Mouse (Mus musculus) forebrain, embryonic 14.5 days (tissue): Measurements from ENCODE around the gene Mid1. TPM values are rescaled to one million over a fixed set of nuclear protein-coding genes. Genes with fewer than 3 reads are reported as not detected.
A peak's percentile ranks its signal among the peaks of the same experiment; 100 is the strongest.
"Not testable (repeated sequence)": the region's sequence is repeated elsewhere in the genome, so short reads cannot be mapped to it uniquely, and the experiment has no call there.

Experiments used
- ATAC-seq: fragments of 200-750 bp; cut with Nextera tagmentation; 2 replicates; pipeline ENCODE4 v1.8.0; 2017; ENCODE audit warnings: mild to moderate bottlenecking, moderate library complexity
- DNase-seq: peaks from one replicate; pipeline ENCODE4 v3.0.0-alpha.2; 2015; ENCODE audit warnings: low spot score
- H3K27ac ChIP-seq: fragments of 300-500 bp; sonication (generic); 2 replicates; pipeline ENCODE4 v1.5.1; 2014; ENCODE audit warnings: low read depth, mild to moderate bottlenecking, control low read depth, low read length, moderate library complexity
- H3K27me3 ChIP-seq: fragments of 300-500 bp; sonication (generic); replicated peaks from 2 replicates; pipeline ENCODE4 v1.6.1; 2014; ENCODE audit warnings: low read length, control low read depth, mixed read lengths; ENCODE audit not compliant: control insufficient read depth, insufficient read depth
- H3K36me3 ChIP-seq: fragments of 300-500 bp; sonication (generic); 2 replicates; pipeline ENCODE4 v1.6.1; 2014; ENCODE audit warnings: low read length, control low read depth; ENCODE audit not compliant: control insufficient read depth, insufficient read depth
- H3K4me1 ChIP-seq: fragments of 300-500 bp; sonication (generic); 2 replicates; pipeline ENCODE4 v1.6.1; 2014; ENCODE audit warnings: antibody characterized with exemption, low read length, control low read depth; ENCODE audit not compliant: control insufficient read depth, insufficient read depth
- H3K4me2 ChIP-seq: fragments of 300-500 bp; sonication (generic); 2 replicates; pipeline ENCODE4 v1.6.1; 2014; ENCODE audit warnings: mild to moderate bottlenecking, control low read depth, low read length
- H3K4me3 ChIP-seq: fragments of 300-500 bp; sonication (generic); 2 replicates; pipeline ENCODE4 v1.5.1; 2014; ENCODE audit warnings: low read depth, low read length, control low read depth
- H3K9ac ChIP-seq: fragments of 300-500 bp; sonication (generic); 2 replicates; pipeline ENCODE4 v1.6.1; 2014; ENCODE audit warnings: mild to moderate bottlenecking, low read length, control low read depth, moderate library complexity
- H3K9me3 ChIP-seq: fragments of 300-500 bp; sonication (generic); replicated peaks from 2 replicates; pipeline ENCODE4 v1.6.1; 2016; ENCODE audit warnings: low read length, control low read depth, mixed read lengths; ENCODE audit not compliant: control insufficient read depth
- WGBS: fragments of 180-500 bp; shearing (Covaris S2); extraction: QIAGEN DNeasy Blood & Tissue Kit; methylation state at CpG from one replicate; pipeline ENCODE4 v1.1.7; 2014; 5-methylcytosine and 5-hydroxymethylcytosine counted together
- polyA plus RNA-seq: library from polyadenylated mRNA; unstranded; fragments of >200 nt; fragmentation: Nextera tagmentation; extraction: Ambion mirVana; gene quantifications from 2 replicates; pipeline ENCODE4 v1.2.1, GENCODE M21; 2014

The Mid1 gene
- polyA plus RNA-seq, 1 experiment from 2014 or later: 8.6 TPM

DNA sequence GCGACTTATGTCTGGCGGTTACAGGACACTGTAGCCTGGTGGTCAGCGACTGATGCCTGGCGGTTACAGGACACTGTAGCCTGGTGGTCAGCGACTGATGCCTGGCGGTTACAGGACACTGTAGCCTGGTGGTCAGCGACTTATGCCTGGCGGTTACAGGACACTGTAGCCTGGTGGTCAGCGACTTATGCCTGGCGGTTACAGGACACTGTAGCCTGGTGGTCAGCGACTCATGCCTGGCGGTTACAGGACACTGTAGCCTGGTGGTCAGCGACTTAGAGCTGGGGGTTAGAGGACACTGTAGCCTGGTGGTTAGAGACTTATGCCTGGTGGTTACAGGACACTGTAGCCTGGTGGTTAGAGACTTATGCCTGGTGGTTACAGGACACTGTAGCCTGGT, 328.4 kb downstream of the Mid1 start:
- H3K4me1 ChIP-seq, H3K4me3 ChIP-seq, H3K9ac ChIP-seq, H3K4me2 ChIP-seq, H3K27ac ChIP-seq, H3K27me3 ChIP-seq, DNase-seq, ATAC-seq: not testable (repeated sequence)
- Histone ChIP-seq H3K36me3 (peaks cover 32% of the 10 kb centered on the region), H3K9me3 (peaks cover 26% of the 10 kb centered on the region)
- 84% methylated on average over 13 of the region's 13 CpGs for WGBS

DNA sequence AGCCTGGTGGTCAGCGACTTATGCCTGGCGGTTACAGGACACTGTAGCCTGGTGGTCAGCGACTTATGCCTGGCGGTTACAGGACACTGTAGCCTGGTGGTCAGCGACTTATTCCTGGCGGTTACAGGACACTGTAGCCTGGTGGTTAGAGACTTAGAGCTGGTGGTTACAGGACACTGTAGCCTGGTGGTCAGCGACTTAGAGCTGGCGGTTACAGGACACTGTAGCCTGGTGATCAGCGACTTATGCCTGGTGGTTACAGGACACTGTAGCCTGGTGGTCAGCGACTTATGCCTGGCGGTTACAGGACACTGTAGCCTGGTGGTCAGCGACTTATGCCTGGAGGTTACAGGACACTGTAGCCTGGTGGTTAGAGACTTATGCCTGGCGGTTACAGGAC, 329.0 kb downstream of the Mid1 start:
- Histone ChIP-seq H3K9me3 (peaks cover 27% of the 10 kb centered on the region), H3K36me3 (peaks cover 38% of the 10 kb centered on the region)
- H3K9ac ChIP-seq, H3K4me2 ChIP-seq, H3K4me3 ChIP-seq, H3K4me1 ChIP-seq, H3K27ac ChIP-seq, H3K27me3 ChIP-seq, DNase-seq, ATAC-seq: not testable (repeated sequence)
- WGBS: 95% methylated on average over 13 of the region's 13 CpGs

DNA sequence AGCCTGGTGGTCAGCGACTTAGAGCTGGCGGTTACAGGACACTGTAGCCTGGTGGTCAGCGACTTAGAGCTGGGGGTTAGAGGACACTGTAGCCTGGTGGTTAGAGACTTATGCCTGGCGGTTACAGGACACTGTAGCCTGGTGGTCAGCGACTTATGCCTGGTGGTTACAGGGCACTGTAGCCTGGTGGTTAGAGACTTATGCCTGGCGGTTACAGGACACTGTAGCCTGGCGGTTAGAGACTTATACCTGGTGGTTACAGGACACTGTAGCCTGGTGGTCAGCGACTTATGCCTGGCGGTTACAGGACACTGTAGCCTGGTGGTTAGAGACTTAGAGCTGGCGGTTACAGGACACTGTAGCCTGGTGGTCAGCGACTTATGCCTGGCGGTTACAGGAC, 330.9 kb downstream of the Mid1 start:
- H3K4me3 ChIP-seq, DNase-seq, ATAC-seq, H3K4me2 ChIP-seq, H3K27ac ChIP-seq, H3K4me1 ChIP-seq, H3K27me3 ChIP-seq, H3K9ac ChIP-seq: not testable (repeated sequence)
- Histone ChIP-seq H3K9me3 (peaks cover 14% of the 10 kb centered on the region), H3K36me3 (peaks cover 49% of the 10 kb centered on the region)
- 93% methylated on average over 12 of the region's 12 CpGs for WGBS

DNA sequence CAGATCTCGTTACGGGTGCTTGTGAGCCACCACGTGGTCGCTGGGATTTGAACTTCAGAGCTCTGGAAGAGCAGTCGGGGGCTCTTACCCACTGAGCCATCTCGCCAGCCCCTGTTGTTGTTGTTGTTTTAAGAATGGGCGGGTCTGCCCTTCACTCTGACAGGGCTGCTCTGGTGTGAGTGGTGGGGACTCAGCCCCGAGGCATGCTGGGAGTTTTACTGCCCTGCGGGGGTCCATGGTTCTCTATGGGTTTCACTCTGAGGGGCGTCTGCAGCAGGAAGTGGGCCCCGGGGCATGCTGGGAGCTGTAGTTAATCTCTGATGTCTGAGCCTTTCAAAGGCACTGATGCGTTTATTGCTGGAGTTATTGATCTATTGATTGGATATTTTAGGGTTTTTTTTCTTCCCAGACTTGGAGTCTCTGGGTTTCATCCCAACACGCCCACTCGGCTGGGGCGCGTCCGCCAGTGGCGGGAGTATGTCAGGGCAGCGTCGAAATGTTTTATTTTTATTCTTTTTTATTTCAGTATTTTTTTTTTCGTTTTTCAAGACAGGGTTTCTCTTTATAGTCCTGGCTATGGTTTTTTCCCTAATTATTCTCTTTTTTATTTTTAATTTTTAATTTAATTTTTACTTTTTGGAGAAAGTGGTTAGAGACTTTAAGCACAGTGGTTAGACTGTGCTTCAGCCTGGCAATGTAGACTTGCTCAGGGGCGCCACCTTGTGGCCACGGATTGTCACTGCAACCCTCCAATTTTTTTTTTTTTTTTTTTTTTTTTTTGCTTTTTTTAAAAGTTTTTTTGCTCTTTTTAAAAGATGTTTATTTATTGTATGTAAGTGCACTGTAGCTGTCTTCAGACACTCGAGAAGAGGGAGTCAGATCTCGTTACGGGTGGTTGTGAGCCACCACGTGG, 332.6 kb downstream of the Mid1 start:
- peaks cover 52% of the 10 kb centered on the region for H3K36me3 ChIP-seq

DNA sequence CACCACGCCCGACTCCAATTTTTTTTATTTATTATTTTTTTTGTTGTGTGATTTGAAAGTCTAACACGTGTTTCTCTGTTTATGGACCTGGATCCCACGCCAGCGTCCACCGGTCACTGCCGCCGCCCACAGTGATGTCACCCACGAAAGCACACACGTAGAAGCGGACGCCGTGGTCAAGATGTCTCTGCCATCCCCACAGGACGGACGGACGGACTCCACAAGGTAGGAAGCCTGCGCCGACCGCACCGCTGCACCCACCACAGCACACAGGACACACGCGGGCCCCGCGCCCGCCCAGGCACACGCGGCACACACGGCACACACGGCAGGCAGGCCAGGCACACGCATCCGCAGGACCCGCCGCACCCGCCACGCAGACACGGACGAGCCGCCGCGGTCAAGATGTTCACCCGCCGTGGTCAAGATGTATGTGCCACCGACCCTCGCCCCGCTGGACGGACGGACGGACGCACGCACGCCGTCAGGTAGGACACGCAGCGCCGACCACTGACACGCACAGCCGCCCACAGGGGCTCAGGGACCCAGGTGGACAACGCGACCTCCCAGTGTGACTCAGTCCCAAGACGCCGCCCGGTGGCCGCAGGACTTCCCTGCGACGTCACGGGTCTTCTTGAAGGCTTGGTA, 333.7 kb downstream of the Mid1 start:
- H3K9me3 ChIP-seq: peaks cover 12% of the 10 kb centered on the region
- H3K4me2 ChIP-seq, H3K4me1 ChIP-seq, H3K9ac ChIP-seq, H3K27ac ChIP-seq, H3K4me3 ChIP-seq, H3K27me3 ChIP-seq: not testable (repeated sequence)
- DNase-seq (peak; percentile 28), ATAC-seq (peak; percentile 27)
- WGBS: 87% methylated on average over 66 of the region's 66 CpGs
- peaks cover 47% of the 10 kb centered on the region for H3K36me3 ChIP-seq

More for the DNA sequence above, 332.6 kb downstream of the Mid1 start:
- H3K4me2 ChIP-seq, H3K9ac ChIP-seq, H3K27me3 ChIP-seq, H3K4me1 ChIP-seq: not testable (repeated sequence)
- peak; percentile 89 for ATAC-seq
- H3K9me3 ChIP-seq: peaks cover 12% of the 10 kb centered on the region
- peak overlapping the region; percentile 35; the same call in 1 of the 2 replicates for H3K27ac ChIP-seq
- H3K4me3 ChIP-seq: 0 out of 2 replicates have a peak overlapping the region, but pooled peaks have one; percentile 4
- WGBS: 36% methylated on average over 27 of the region's 27 CpGs
- DNase-seq: peak; percentile 83

DNA sequence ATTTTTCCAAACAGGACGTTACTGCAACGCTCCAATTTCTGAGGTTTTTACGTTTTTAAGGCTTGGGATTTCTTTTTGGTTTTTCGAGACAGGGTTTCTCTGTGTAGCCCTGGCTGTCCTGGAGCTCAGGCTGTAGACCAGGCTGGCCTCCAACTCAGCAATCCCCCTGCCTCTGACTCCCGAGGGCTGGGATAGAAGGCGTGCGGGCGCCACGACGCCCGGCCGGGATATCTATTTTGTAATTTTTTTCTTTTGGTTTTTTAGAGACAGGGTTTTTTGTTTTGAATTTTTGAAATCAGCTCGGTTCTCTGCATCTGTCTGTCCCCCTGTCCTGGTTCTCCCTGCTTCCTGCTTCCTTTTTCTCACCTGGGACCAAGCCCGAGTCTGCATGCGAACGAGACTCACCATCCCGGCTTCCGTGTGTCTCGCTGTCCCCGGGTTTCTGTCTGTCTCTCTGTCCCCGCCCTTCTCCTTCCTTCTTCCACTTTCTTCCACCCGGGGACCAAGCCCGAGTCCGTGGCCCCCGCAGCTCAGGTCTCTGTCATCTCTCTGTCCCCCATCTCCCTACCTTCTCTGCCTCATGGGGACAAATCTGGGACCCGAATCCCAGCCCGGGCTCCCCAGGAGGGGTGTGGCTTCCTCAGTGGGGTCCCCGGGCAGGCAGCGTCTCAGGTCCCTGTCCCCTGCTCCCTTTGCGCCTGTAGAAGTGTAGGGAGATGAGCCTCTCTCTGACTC, 334.4 kb downstream of the Mid1 start:
- DNase-seq (peak; percentile 16), ATAC-seq (peak; percentile 40)
- Histone ChIP-seq H3K27ac (peak overlapping the region; percentile 22; the same call in 1 of the 2 replicates), H3K9me3 (peaks cover 12% of the 10 kb centered on the region), H3K36me3 (peaks cover 43% of the 10 kb centered on the region)
- not testable (repeated sequence) for H3K4me2 ChIP-seq, H3K9ac ChIP-seq, H3K4me3 ChIP-seq, H3K27me3 ChIP-seq, H3K4me1 ChIP-seq
- WGBS: 81% methylated on average over 30 of the region's 30 CpGs

DNA sequence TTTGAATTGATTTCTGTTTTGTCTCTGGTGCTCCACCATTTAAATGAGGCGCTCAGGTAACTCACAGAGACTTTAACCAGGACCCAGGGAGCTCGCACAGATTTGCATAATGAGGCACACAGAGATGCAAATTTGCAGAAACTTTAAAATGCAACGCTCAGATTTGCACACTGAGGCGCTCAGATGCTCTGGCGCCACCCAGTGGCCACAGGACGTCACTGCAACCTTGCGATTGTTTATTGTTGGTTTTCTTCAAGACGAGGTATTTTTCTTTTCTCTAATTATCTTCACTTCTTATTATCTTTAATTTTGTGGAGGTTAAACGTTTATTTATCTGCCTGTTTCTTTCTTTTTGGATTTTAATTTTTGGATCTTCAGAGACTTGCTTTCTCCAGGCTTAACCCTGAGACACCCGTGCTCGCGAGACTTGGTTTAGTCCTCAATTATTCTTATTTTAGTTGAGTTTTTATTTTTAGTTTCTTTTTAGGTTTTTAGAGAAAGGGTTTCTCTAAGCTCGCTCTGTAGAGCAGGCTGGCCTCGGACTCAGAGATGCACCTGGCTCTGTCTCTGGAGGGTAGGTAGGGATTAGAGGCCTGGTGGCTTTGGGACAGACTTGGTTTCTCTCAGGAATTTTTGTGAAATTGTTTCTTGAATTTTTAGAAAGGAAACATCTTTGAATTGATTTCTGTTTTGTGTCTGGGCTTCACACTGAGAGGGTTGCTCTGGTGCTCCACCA, 335.1 kb downstream of the Mid1 start:
- H3K9ac ChIP-seq, H3K4me2 ChIP-seq, H3K4me1 ChIP-seq, H3K4me3 ChIP-seq, H3K27me3 ChIP-seq: not testable (repeated sequence)
- Histone ChIP-seq H3K36me3 (peaks cover 43% of the 10 kb centered on the region), H3K9me3 (peaks cover 12% of the 10 kb centered on the region), H3K27ac (peak overlapping the region; percentile 29; the same call in 1 of the 2 replicates)
- WGBS: 46% methylated on average over 14 of the region's 14 CpGs
- ATAC-seq (peak; percentile 38), DNase-seq (peak; percentile 81)

DNA sequence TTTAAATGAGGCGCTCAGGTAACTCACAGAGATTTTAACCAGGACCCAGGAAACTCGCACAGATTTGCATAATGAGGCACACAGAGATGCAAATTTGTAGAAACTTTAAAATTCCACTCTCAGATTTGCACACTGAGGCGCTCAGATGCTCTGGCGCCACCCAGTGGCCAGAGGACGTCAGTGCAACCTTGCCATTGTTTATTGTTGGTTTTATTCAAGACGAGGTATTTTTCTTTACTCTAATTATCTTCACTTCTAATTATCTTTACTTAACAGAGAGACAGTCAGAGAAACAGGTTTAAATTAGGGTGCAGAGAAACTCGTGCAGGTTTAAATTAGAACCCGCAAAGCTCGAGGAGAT, 335.7 kb downstream of the Mid1 start:
- peak; percentile 93 for DNase-seq
- H3K4me1 ChIP-seq, H3K4me3 ChIP-seq, H3K27me3 ChIP-seq, H3K4me2 ChIP-seq, H3K9ac ChIP-seq: not testable (repeated sequence)
- ATAC-seq: peak; percentile 35
- H3K36me3 ChIP-seq: peaks cover 43% of the 10 kb centered on the region
- H3K27ac ChIP-seq: peak overlapping the region; percentile 15; the same call in 1 of the 2 replicates
- peaks cover 12% of the 10 kb centered on the region for H3K9me3 ChIP-seq
- 33% methylated on average over 9 of the region's 9 CpGs for WGBS
